Mouse (Mus musculus): Measurements from ENCODE around the gene Cmss1.
A peak's percentile ranks its signal among the peaks of the same experiment; 100 is the strongest.

Cmss1 gene

GRCm38 (mm10) chr16:57383266-57383971 lies 223.2 kb downstream of the Cmss1 start:
- no peak for DNase-seq

GRCm38 (mm10) chr16:57378631-57379330 lies 227.9 kb downstream of the Cmss1 start:
- no peak for DNase-seq

- DNase-seq: no peak
Measured at GRCm38 (mm10) chr16:57375248-57375837, 231.3 kb downstream of the Cmss1 start.

- DNase-seq: no peak
Measured at GRCm38 (mm10) chr16:57372156-57372555, 234.5 kb downstream of the Cmss1 start.

GRCm38 (mm10) chr16:57369846-57370496 lies 236.7 kb downstream of the Cmss1 start:
- DNase-seq: peak; percentile 46 to 69

GRCm38 (mm10) chr16:57366941-57367694 lies 239.5 kb downstream of the Cmss1 start:
- DNase-seq: no peak

- DNase-seq: no peak
Measured at GRCm38 (mm10) chr16:57366141-57366540, 240.5 kb downstream of the Cmss1 start.

- no peak for DNase-seq
Measured at GRCm38 (mm10) chr16:57364498-57364897, 242.2 kb downstream of the Cmss1 start.

GRCm38 (mm10) chr16:57362679-57363401 lies 243.8 kb downstream of the Cmss1 start:
- peak; percentile 55 to 68 for DNase-seq

- DNase-seq: no peak
Measured at GRCm38 (mm10) chr16:57360785-57361184, 245.9 kb downstream of the Cmss1 start.

- no peak for DNase-seq
Measured at GRCm38 (mm10) chr16:57359251-57359650, 247.4 kb downstream of the Cmss1 start.

GRCm38 (mm10) chr16:57357011-57357410 lies 249.7 kb downstream of the Cmss1 start:
- no peak for DNase-seq

GRCm38 (mm10) chr16:57356454-57356853 lies 250.2 kb downstream of the Cmss1 start:
- DNase-seq: no peak

- DNase-seq: no peak
Measured at GRCm38 (mm10) chr16:57353932-57354331, 252.7 kb downstream of the Cmss1 start.

- no peak for DNase-seq
Measured at GRCm38 (mm10) chr16:57353166-57353721, 253.4 kb downstream of the Cmss1 start.

GRCm38 (mm10) chr16:57352751-57353150 lies 253.9 kb downstream of the Cmss1 start, which contains the start of gene Filip1l:
Gene Filip1l, plus strand, starts transcription at chr16:57353093.
- no peak for DNase-seq

- no peak for DNase-seq
Measured at GRCm38 (mm10) chr16:57349689-57350088, 257.0 kb downstream of the Cmss1 start.

GRCm38 (mm10) chr16:57349039-57349438 lies 257.6 kb downstream of the Cmss1 start:
- DNase-seq: no peak

GRCm38 (mm10) chr16:57346258-57346657 lies 260.4 kb downstream of the Cmss1 start:
- no peak for DNase-seq

GRCm38 (mm10) chr16:57340613-57340898 lies 266.1 kb downstream of the Cmss1 start:
- DNase-seq: no peak

GRCm38 (mm10) chr16:57339765-57340612 lies 266.7 kb downstream of the Cmss1 start:
- DNase-seq: no peak

All from kidney, postnatal 25 days (tissue).